7 mouse cellular contexts compared by ENCODE assay signal in the genomic region with DNA sequence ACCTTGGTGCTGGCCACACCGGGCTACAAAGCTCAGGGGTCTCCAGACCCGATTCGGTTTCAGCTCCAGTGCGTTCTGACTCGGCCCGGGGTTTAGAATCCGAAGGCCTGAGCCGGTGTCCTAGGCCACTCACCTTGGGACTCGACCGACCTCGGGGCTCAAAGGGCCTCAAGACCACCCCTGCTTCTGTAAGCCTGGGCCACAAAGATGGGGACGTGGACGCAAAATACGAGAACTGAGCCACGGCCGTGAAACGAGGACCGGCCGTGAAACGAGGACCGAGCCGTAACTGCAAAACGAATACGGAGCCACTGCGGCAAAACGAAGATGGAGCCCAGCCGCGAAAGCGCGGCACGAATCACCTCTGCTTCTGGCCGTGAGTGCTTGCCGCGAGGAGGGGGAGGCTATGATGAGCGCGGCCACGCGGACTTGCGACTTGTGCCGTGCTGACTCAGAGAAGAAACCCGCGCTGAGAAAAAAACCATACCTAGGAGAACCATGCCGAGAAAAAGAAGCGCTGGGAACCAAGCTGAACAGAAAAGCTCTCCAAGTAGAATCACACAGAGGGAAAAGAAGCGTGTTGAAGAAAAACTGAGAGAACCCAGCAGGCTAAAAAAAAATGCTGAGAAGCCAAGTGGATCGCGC.
A peak's percentile ranks its signal among the peaks of the same experiment; 100 is the strongest.
DNase-seq lines count a peak whose midpoint lies in the region; ATAC-seq lines count a peak whose summit lies in the region.

No protein-coding gene starts in this region.

- H3K4me3 ChIP-seq in erythroblast, embryonic 14.5 days (replicated peaks) = peak overlapping the region; percentile 75
- peak overlapping the region; percentile 53 for H3K4me3 ChIP-seq in hindbrain, embryonic 14.5 days (replicated peaks; ENCODE audit: low read length)
- peak overlapping the region; percentile 53 for H3K4me3 ChIP-seq in limb, embryonic 11.5 days (ENCODE audit: low read depth, low read length)
- H3K4me3 ChIP-seq in midbrain, embryonic 10.5 days = peak overlapping the region; percentile 60

- peaks cover 6% of the 10 kb centered on the region for H3K9me3 ChIP-seq in erythroblast, embryonic 14.5 days (ENCODE audit: control insufficient read depth, low read length)
- 0 out of 2 replicates have a peak, but pooled peaks cover 14% of the 10 kb centered on the region for H3K9me3 ChIP-seq in hindbrain, embryonic 14.5 days (ENCODE audit: control insufficient read depth, low read length)
- H3K9me3 ChIP-seq in limb, embryonic 11.5 days (ENCODE audit: control insufficient read depth, low read length) = no peaks in the 10 kb centered on the region
- peaks cover 18% of the 10 kb centered on the region for H3K9me3 ChIP-seq in midbrain, embryonic 10.5 days (replicated peaks)

- peak overlapping the region; percentile 66 for H3K4me2 ChIP-seq in hindbrain, embryonic 14.5 days (replicated peaks)
- peak overlapping the region; percentile 52 for H3K4me2 ChIP-seq in limb, embryonic 11.5 days (ENCODE audit: low read depth, severe bottlenecking)

- peak overlapping the region; percentile 67 for H3K9ac ChIP-seq in hindbrain, embryonic 14.5 days
- H3K9ac ChIP-seq in limb, embryonic 11.5 days (ENCODE audit: low read length) = peak overlapping the region; percentile 62

- H3K27me3 ChIP-seq in erythroblast, embryonic 14.5 days (ENCODE audit: control insufficient read depth) = no peaks in the 10 kb centered on the region
- no peaks in the 10 kb centered on the region for H3K27me3 ChIP-seq in hindbrain, embryonic 14.5 days (ENCODE audit: control insufficient read depth, insufficient read depth, low read length)
- H3K27me3 ChIP-seq in limb, embryonic 11.5 days (ENCODE audit: control insufficient read depth, insufficient read depth, low read length) = no peaks in the 10 kb centered on the region
- H3K27me3 ChIP-seq in midbrain, embryonic 10.5 days (ENCODE audit: low read depth, poor library complexity, severe bottlenecking) = no peaks in the 10 kb centered on the region

- ATAC-seq in hindbrain, embryonic 14.5 days (ENCODE audit: low FRiP score) = no peak
- no peak for ATAC-seq in limb, embryonic 11.5 days (ENCODE audit: insufficient number of reproducible peaks, low FRiP score, low TSS enrichment, low read depth)

- peak overlapping the region; percentile 82 for H3K27ac ChIP-seq in hindbrain, embryonic 14.5 days
- H3K27ac ChIP-seq in limb, embryonic 11.5 days (replicated peaks; ENCODE audit: low read depth, low read length) = peak overlapping the region; percentile 40; the same call in 1 of the 2 replicates
- peak overlapping the region; percentile 88 for H3K27ac ChIP-seq in midbrain, embryonic 10.5 days (replicated peaks)

- WGBS in hindbrain, embryonic 14.5 days = 55% methylated on average over 47 of the region's 47 CpGs
- WGBS in limb, embryonic 11.5 days = 54% methylated on average over 47 of the region's 47 CpGs
- WGBS in midbrain, embryonic 10.5 days = 49% methylated on average over 47 of the region's 47 CpGs

- peak; percentile 50 for DNase-seq in ES-CJ7 (ENCODE audit: low read depth, low spot score)
- peak; percentile 69 to 70 for DNase-seq in adrenal gland, postnatal 36 days
- peak; percentile 45 for DNase-seq in hindbrain, embryonic 14.5 days (ENCODE audit: low spot score)
- peak; percentile 55 for DNase-seq in limb, embryonic 11.5 days (ENCODE audit: low spot score)
- peak; percentile 38 for DNase-seq in midbrain, embryonic 10.5 days (ENCODE audit: low spot score)
- peak; percentile 29 to 51 for DNase-seq in spleen, postnatal 10 days (ENCODE audit: low spot score in 2 of 2)

- H3K4me1 ChIP-seq in erythroblast, embryonic 14.5 days (ENCODE audit: control insufficient read depth) = peaks cover 12% of the 10 kb centered on the region
- peaks cover 27% of the 10 kb centered on the region for H3K4me1 ChIP-seq in hindbrain, embryonic 14.5 days (replicated peaks; ENCODE audit: control insufficient read depth, insufficient read depth, low read length)
- H3K4me1 ChIP-seq in limb, embryonic 11.5 days (ENCODE audit: control insufficient read depth, insufficient read depth, low read length) = peaks cover 9% of the 10 kb centered on the region
- peaks cover 34% of the 10 kb centered on the region for H3K4me1 ChIP-seq in midbrain, embryonic 10.5 days

- H3K36me3 ChIP-seq in erythroblast, embryonic 14.5 days (ENCODE audit: control insufficient read depth) = peaks cover 9% of the 10 kb centered on the region
- no peaks in the 10 kb centered on the region for H3K36me3 ChIP-seq in hindbrain, embryonic 14.5 days (replicated peaks; ENCODE audit: control insufficient read depth, insufficient read depth)
- no peaks in the 10 kb centered on the region for H3K36me3 ChIP-seq in limb, embryonic 11.5 days (ENCODE audit: control insufficient read depth, insufficient read depth, low read length)
- peaks cover 12% of the 10 kb centered on the region for H3K36me3 ChIP-seq in midbrain, embryonic 10.5 days
